Mouse (Mus musculus): ENCODE data around the gene Ppp1r9b.

Ppp1r9b gene

DNA sequence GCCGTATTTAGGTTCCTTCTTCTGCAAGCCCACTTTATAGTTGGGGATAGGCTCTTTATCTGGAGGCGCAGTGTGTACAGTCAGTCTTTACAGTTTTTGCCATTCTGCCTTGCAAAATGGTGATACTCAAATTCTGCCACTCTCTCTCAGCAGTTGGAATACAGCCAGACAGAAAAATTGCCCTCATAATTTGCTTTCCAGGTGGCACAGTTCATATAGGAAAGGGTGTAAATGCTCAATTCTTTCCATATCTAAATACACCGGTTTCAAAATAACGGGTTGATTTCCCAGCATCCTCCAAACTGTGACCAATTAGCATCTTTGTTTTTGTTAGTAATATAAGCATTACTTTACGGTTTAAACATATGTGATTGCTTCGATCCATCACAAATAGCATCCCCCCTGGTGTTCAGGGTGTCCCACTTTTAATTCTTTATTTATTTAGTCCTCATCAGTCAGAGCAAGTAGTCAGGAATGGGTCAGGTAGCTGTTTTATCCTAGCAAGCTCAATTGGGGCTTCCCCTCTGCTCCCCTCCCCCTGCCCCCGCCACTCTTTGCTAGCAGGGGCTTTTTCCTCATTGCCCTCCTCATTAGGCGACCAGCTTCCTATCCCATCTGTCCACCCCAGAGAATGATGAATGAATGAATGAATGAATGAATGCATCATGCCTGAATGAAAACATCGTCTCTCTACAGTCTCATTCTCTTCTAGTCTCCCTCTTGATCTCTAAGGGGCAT, 12.5 kb upstream of the Ppp1r9b start:
- DNase-seq, result no peak

DNA sequence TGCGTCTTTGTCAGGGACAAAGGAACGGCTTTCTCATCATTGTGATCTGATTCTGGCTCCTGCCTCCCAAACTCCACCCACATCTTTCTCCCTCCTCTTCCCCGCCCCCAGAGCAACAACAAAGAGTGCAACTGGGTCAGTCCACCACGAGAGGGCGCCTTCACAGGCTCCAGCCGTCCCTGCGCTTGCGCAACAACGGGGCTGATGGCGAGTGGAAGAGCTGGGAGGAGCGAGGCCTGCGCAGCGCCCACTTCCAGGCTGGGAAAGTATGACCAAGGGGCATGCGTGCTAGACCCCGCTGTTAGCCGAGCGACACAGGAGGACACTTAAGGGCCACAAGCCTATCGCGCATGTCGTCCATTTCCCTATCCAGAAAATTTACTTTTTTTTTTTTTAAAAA, 11.9 kb upstream of the Ppp1r9b start:
- peak; percentile 98 for DNase-seq

DNA sequence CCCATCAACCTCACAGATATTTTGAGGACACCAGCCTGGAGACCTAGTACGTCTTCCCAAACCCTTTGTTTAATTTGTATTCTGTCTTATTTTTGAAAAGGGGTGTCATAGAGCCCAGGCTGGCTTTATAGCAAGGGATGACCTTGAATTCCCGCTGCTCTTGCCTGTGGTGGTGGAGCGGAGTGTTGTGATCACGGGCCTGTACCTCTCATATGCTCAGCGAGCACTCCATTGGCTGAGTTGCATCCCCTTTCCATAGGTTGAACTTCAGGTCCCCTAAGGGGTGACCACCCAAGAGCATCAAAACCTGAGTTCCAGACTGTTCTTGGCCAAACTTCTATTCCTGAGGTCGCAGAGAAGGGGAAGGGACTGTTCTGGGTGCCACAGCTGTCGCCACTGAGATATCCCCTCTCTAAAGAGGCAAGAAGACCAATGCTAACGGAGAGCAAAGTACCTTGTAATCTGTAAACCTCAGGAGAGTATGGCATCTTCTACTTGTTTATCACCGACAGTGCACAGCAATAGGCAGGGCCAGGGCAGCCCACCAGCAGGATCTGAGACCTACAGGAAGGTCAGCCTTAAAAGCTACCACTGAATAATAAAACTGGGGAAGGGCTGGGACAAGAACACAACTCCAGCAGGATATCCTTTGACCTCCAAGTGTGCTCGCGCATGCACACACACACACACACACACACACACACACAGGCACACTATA, 11.2 kb upstream of the Ppp1r9b start:
- DNase-seq, result no peak

DNA sequence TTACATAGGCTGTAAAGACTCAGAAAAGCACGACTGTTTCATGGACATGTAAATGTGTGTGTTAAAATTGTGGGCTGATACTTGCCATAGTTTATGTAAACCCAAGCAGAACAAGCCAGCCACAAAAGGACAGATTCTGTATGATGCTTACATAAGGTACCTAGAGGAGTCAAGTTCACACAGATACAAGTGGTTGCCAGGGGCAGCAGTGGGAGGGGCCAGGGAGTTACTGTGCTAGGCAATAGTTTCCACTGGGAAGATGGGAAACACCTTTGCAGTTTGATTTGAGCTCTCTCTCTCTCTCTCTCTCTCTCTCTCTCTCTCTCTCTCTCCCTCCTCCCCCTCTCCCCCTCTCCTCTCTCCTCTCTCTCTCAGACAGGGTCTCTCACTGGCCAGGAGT, 5.7 kb upstream of the Ppp1r9b start:
- no peak for DNase-seq

DNA sequence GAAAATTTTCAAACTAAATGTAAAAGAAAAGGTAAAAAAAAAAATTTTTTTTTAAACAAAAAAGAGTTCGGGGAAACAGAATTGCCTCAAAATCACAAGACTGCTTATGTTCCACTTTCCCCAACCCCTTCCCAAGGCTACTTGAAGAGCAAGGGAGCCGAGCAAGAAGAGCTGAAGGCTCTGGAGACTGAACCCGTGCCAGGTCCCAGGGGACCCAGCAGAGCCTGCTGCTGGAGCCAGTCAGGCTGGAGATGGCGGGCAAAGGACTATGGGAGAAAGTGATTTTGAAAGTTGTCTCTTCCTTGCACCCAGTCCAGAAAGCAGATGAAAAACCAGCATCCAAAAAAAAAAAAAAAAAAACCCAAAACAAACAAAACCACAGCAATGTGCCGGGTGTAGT, 5.0 kb upstream of the Ppp1r9b start:
- DNase-seq, result no peak

DNA sequence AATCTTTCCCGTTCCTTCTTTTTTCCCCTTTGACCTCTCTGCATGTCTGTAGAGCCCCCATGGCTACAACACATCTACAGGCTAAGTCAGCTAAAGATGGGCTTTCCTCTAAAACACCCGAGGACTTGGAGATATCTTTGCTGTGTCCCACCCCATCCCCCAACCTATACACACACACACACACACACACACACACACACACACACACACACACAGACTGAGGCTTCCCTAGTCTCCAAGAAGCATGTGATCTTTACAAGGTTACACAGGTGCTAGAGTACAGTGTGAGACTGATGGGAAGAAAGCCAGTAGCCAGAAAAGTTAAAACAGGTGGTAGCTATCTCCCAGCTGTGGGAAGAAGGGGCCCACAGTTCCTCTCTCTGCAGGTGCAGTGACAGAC, 4.4 kb upstream of the Ppp1r9b start:
- no peak for DNase-seq

DNA sequence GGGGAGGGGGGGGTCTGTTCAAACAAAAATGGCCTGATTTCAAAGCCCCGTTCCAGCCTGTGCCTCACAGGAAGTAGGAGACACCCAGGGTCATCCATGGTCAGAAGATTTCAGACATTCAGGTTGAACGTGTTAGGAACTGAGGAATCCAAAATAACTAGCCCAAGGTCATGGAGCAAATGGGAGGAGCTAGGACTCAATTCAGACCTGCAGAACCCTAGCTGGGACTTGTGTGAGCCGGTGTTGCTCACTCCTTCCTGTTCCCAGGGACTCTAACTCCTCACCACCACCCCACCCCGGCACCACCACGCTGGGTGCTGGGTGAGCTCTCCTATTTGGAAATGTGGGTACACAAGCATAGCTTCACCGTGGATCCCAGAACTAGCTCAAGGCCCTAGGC, 3.5 kb upstream of the Ppp1r9b start:
- no peak for DNase-seq

DNA sequence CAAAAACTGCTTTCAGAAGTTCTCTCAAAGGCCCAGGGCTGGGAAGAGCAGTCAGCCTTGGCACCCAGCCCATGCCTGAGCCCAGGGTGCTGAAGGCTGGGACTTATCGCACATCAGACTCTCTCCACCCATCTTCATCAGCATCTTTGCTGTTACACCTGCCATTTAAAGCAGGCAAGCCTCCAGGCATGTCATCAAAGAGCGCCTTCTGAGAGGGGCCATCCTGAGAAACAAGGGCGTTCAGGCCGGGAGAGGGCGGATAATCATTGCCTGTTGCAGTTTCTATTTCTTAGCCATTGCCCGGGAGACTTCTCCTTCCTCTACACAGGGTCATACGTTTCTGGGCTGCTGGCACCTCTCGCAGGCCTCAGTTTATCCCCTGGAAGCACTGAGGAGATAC, 3.0 kb upstream of the Ppp1r9b start:
- no peak for DNase-seq

DNA sequence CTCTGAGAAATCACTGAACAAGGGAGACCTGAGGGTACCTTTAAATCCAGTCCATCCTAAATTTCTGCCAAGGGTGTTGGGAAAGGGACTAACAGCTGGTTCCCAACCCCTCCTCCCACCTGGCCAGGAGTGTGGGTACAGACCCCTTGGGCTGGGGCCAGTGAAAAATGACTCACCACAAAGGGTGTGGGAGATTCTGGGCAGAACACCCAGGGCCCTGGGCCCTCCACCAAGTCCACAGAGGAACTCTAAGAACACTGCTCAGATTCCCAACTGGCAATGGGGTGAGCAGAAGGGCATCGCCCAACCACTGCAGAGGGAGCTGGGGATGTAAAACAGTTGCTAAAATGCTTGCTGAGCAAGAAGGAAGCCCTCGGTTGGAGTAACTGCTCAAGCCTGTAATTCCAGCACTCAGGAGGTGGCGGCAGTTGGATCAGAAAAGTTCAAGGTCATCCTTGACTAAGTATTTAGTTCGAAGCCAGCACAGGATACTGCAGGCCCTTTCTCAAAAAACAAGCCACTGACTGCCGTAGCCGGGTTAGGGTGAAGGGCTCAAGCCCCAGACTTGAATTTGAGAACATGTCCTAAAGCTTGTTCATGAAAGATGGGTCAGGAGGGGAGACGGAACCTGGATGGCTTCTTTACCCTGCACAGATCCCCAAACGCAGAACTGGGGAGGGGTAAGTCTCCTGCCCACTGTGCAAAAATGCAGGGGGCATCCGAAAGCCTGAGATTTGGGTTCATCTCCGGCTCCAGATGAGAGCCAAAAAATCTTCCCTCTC, 1.9 kb upstream of the Ppp1r9b start:
- peak; percentile 50 for DNase-seq

DNA sequence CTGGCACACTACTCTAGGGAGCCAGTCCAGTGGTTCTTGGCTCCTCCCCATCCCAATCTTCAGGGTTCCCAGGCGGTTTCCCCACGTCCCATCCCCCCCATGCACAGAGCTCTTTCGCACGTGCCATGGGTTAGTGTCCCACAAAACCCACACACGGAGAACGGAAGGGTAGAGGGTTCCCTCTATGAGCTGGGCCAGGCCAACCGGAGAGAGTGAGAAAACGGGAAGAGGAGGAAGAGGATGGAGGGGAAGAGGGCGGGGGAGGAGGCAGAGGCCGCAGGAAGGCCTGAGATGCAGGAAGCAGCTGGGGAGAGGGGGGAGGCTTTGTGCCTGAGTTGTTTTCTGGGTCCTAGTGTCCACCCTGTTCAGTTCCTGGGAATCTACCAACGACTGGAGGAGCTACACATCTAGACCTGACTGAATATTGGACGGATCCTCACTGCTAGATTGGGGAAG, 1.2 kb upstream of the Ppp1r9b start:
- DNase-seq, result peak; percentile 81

DNA sequence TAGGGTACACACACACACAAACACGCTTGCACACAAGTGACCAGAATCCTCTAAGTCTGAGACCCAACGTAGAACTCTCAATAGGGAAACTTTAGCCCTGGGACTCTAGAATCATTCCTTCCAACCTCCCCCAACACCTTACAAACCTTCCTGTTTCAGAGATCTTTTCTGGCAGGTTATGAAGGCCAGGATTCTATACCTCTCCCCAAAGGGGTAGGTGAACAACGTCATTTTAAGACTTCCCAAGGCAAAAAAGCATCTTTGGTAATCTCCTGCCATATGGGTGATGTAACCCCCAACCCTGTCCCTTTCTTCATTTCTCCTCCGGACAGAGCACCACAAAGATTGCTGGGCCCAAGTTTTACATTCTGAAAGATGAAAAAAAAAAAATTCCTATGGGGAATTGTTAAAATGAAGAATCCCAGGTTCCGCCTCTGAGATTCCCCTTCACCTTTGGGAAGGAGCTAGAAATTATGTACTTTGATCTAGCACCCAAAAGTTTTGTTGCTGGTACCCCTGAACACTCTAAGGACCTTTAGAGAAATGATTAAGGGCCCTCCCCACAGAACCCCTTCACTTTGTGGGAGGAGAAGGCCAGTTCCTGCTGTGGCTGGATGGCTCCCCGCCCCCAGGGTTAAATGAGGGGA, 610 bp upstream of the Ppp1r9b start:
- DNase-seq, result no peak

DNA sequence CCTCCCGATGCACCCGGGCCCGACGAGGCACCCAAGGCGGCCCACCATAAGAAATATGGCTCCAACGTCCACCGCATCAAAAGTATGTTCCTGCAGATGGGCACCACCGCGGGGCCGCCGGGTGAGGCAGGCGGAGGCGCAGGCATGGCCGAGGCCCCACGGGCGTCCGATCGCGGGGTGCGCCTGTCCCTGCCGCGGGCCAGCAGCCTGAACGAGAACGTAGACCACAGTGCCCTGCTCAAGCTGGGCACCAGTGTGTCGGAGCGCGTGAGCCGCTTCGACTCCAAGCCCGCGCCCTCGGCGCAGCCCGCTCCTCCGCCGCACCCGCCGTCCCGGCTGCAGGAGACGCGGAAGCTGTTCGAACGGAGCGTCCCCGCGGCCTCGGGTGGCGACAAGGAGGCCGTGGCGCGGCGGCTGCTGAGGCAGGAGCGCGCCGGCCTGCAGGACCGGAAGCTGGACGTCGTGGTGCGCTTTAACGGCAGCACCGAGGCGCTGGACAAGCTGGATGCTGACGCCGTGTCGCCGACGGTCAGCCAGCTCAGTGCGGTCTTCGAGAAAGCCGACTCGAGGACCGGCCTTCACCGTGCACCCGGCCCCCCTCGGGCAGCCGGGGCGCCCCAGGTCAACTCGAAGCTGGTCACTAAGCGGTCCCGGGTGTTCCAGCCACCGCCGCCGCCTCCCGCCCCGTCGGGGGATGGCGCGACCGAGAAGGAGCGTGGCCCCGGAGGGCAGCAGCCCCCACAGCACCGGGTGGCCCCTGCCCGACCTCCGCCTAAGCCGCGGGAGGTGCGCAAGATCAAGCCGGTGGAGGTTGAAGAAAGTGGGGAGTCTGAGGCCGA, 1.0 kb downstream of the Ppp1r9b start:
- DNase-seq, result peak; percentile 63

DNA sequence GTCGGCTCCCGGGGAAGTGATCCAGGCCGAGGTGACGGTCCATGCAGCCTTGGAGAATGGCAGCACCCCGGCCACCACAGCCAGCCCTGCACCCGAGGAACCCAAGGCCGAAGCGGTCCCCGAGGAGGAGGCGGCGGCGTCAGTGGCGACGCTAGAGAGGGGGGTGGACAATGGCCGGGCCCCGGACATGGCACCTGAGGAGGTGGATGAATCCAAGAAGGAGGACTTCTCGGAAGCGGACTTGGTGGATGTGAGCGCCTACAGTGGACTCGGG, 1.6 kb downstream of the Ppp1r9b start:
- no peak for DNase-seq

DNA sequence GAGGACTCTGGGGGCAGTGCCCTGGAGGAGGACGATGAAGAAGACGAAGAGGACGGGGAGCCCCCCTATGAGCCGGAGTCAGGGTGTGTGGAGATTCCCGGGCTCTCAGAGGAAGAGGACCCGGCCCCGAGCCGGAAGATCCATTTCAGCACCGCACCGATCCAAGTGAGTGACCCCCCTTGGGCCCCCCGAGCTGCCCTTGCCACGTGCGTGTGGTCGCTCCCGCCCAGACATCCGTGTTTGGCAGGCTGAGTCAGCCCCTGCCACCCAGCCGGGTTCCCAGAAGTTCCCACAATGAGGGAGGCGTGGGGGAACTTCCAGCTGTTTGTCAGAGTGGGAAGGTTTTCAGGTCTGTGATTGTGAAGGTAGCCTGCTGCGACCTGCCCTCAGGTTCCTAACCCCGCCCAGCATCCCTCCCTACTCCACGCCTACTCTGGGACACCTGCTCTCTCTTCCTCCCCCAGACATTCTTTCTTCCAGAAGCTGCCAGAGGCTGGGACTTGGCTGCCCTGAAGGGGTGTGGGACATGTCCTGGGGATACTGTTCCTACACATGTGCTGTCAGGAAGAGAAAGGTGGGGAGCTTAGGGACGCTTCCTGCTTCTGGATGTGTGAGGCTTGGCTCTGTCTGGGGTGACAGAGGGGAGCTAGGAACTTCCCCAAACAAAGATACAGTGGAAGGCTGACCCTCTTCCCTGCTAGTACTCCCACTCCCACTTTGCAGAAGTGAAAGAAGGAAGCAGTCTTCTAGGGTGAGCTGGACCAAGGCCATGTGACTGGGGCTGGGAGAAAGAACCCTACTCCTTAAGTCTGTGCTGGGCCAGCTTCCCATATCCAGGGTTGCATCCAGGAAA, 2.1 kb downstream of the Ppp1r9b start:
- DNase-seq, result peak; percentile 57

DNA sequence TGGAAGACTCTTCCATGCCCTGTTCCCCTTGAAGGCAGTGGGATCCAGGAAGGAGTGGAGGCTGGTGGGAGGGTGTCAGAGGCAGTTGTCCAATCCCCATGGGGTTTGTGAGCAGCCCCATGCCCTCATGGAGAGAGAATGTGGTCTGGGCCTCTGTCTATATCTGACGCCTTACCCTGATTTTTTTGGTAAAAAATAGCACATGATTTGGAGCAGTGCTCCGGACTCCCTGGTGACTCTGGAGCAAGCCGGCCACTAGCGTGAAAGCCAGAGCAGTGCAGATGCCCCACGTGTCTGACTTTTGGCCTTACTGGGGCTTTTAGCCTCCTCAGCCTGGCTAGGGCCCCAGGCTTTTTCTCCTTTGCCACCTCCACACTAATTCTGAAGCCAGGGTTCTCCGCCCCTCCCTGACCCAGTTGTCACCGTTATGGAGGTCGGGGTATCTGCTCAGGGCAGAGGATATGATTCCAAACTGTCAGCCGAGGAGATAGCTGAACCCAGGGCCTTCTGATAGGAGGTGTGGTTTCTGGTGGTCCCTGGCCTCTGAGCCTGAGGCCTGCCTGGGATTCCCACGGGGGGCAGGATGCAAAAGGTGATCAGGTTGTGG, 3.5 kb downstream of the Ppp1r9b start:
- no peak for DNase-seq

DNA sequence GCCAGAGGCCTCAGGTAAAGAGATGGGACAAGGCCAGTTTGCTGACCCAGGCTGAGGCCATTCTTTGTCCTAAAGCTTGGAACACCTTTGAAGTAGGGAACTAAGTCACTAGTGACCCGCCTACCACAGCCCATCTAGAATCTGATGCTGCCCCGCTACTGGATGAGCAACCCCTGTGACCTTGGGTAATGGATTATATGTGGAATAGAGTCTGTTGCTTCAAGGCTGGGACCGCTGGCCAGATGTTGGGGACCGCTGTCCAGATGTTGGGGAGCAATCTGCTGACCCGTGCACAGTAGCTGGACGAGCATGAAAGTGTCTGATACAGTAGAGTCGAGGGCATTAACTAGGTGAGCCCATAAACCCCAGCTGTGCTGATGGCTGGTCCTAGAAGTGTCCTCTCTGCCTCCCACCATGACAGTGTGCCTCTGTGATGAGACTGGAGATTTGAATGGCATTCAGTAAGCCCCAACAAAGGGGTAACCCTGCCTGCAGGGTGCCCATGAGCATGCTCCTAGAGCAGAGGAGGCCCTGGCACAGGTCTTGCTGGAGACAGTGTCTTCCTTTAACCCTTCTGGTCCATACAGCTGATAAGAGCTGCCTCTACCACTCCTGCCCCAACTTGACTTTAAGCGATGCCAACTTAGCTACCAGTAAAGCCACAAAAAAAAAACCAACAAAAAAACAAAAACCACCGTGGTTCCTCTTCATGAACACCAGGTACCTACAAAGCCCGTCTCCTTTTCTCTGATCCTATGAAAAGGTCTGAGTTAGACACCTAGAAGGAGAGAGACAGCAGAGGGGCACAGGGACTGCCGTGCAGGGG, 4.3 kb downstream of the Ppp1r9b start:
- no peak for DNase-seq

DNA sequence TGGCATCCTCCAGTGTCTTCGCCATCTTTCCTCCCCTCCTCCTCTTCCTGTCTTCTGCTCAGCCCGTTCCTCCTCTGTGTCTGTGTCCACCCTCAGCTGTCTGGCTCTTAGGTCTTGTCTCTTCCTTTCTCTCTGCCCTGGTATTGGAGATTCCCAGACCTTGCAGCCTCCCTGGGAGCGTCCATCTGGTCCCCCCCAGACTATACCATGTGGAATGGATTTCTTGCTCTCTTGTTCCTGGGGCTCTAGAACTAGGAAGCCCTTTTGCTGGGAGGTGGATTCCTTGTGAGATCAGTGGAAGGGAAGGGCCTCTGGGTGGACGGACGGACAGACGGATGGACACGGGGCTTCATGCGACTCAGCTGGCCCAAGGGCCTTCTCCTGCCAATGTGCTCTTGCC, 5.3 kb downstream of the Ppp1r9b start:
- DNase-seq, result no peak

DNA sequence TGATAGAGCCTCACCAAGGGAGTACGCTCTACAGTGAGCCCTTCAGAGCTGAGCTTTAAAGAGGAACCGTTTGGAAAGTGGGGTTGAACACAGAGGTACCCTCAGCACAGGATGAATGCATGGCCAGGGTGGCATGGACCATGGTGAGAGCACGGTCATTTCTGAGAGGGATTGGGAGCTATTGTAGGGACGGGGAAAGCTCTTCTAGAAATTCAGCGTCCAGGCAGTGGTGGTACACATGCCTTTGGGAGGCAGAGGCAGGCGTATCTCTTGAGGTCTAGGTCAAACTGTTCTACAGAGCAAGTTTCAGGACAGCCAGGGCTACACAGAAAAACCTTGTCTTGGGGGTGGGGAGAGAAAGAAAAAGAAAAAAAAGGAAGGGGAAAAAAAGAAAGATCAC, 6.1 kb downstream of the Ppp1r9b start:
- DNase-seq, result no peak

DNA sequence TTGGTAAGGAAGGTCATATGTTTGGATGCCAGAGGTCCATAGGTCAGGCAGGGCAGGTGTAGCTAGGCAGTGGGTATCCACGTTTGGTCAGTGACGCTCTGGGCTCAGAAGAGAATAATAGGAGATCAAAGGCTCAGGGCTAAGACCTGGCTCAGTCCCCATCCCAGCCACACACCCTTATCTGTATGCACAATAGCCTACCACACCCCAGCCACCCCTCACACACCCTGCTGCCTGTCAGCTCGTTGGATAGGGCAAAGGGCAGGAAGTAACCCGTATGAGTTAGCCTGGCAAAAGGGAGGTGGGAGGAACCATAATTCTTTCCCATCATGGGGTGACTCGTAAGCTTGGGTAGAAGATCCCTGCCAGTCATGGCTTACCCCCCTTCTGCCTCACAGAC, 6.8 kb downstream of the Ppp1r9b start:
- DNase-seq, result peak; percentile 23

DNA sequence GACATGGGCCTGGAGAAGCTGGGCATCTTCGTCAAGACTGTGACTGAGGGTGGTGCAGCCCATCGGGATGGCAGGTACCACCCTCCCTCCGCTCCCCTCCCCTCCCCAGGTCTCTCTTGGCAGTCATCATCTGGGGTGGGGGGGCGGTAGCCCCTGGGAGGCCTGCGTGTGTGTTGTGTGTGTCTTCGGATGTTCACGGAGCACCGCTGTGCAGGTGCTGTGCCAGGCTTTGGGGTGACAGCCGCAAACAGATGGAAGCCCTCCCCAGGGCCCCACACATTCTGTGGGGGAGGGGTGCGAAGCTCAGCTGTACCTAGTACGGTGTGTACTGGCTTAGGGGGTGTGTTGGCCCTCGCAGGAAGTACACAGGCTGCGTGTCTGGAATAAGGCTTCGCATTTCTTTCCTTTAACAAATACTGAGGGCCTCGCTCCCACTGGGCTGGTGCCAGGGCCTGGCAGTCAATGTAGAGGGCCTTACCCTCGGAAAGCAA, 7.3 kb downstream of the Ppp1r9b start:
- peak; percentile 42 for DNase-seq
